Mouse (Mus musculus) MEL (cell line): ENCODE data around the gene Cd200r3. TPM values are rescaled to one million over a fixed set of nuclear protein-coding genes. Genes with fewer than 3 reads are reported as not detected.
A peak's percentile ranks its signal among the peaks of the same experiment; 100 is the strongest.

Experiments used
- DNase-seq: peaks from one replicate; pipeline ENCODE4 v3.0.0; 2011; ENCODE audit warnings: low read depth, low spot score
- H3K27ac ChIP-seq: 2 replicates; pipeline ENCODE4 v1.5.1; 2012; ENCODE audit warnings: low read depth, mild to moderate bottlenecking, control low read depth, low read length, moderate library complexity; ENCODE audit not compliant: control insufficient read depth
- H3K27me3 ChIP-seq, 2 experiments: fragments of 150-350 bp in 1 of 2; sonication (generic) in 1 of 2; 2 replicates each; pipeline ENCODE4 v1.6.1; 2012; ENCODE audit warnings: low read length in 2 of 2, mild to moderate bottlenecking in 2 of 2, improper control_type of control experiment in 1 of 2, moderate library complexity in 1 of 2; ENCODE audit not compliant: insufficient read depth in 2 of 2, control insufficient read depth in 1 of 2
- H3K36me3 ChIP-seq, 2 experiments: 2 replicates each; pipeline ENCODE4 v1.6.1; 2012 to 2014; ENCODE audit warnings: low read length in 2 of 2, improper control_type of control experiment in 1 of 2, inconsistent platforms in 1 of 2, mild to moderate bottlenecking in 1 of 2; ENCODE audit not compliant: insufficient read depth in 2 of 2, control insufficient read depth in 1 of 2
- H3K4me1 ChIP-seq, 2 experiments: fragments of 150-350 bp in 1 of 2; sonication (generic) in 1 of 2; 2 replicates each; pipeline ENCODE4 v1.6.1; 2012; ENCODE audit warnings: low read length in 2 of 2, improper control_type of control experiment in 1 of 2, mild to moderate bottlenecking in 1 of 2; ENCODE audit not compliant: insufficient read depth in 2 of 2, control insufficient read depth in 1 of 2
- H3K4me3 ChIP-seq, 2 experiments: fragments of 150-350 bp in 1 of 2; sonication (generic) in 1 of 2; 2 replicates each; pipeline ENCODE4 v1.5.1; 2012; ENCODE audit warnings: low read depth in 2 of 2, low read length in 2 of 2, mild to moderate bottlenecking in 2 of 2, moderate library complexity in 2 of 2, control low read depth in 1 of 2, improper control_type of control experiment in 1 of 2; ENCODE audit not compliant: control insufficient read depth in 1 of 2, insufficient read depth in 1 of 2
- H3K79me2 ChIP-seq: 2 replicates; pipeline ENCODE4 v1.6.1; 2012; ENCODE audit warnings: mild to moderate bottlenecking, low read length, moderate library complexity; ENCODE audit not compliant: control insufficient read depth, poor library complexity, insufficient read depth
- H3K9ac ChIP-seq: 2 replicates; pipeline ENCODE4 v1.6.1; 2012; ENCODE audit warnings: low read depth, mild to moderate bottlenecking, control low read depth, low read length, moderate library complexity; ENCODE audit not compliant: control insufficient read depth, poor library complexity, severe bottlenecking
- H3K9me3 ChIP-seq: fragments of 150-350 bp; sonication (generic); replicated peaks from 2 replicates; pipeline ENCODE4 v1.6.1; 2012; ENCODE audit warnings: mild to moderate bottlenecking, low read length, improper control_type of control experiment, moderate library complexity; ENCODE audit not compliant: insufficient read depth
- BHLHE40 ChIP-seq: IDR thresholded peaks from 2 replicates; pipeline ENCODE4 v1.6.1; 2012; ENCODE audit warnings: low read depth, mild to moderate bottlenecking, inconsistent platforms, low read length, improper control_type of control experiment, borderline replicate concordance
- CHD1 ChIP-seq: IDR thresholded peaks from 2 replicates; pipeline ENCODE4 v1.6.1; 2012; ENCODE audit warnings: low read depth, mild to moderate bottlenecking, inconsistent platforms, low read length, improper control_type of control experiment
- EP300 ChIP-seq, 2 experiments: IDR thresholded peaks; 2 replicates each; pipeline ENCODE4 v1.6.1; 2011; ENCODE audit warnings: improper control_type of control experiment in 2 of 2, low read length in 2 of 2, low read depth in 1 of 2, mild to moderate bottlenecking in 1 of 2
- GABPA ChIP-seq: IDR thresholded peaks from 2 replicates; pipeline ENCODE4 v1.6.1; 2012; ENCODE audit warnings: low read depth, mild to moderate bottlenecking, inconsistent platforms, low read length, improper control_type of control experiment, moderate library complexity
- GATA1 ChIP-seq: IDR thresholded peaks from 2 replicates; pipeline ENCODE4 v1.6.1; 2011; ENCODE audit warnings: low read depth, low read length, improper control_type of control experiment
- HCFC1 ChIP-seq: IDR thresholded peaks from 2 replicates; pipeline ENCODE4 v1.6.1; 2012; ENCODE audit warnings: low read depth, mild to moderate bottlenecking, inconsistent platforms, low read length, improper control_type of control experiment, moderate library complexity
- JUND ChIP-seq: IDR thresholded peaks from 2 replicates; pipeline ENCODE4 v1.6.1; 2011; ENCODE audit warnings: low read depth, mild to moderate bottlenecking, improper control_type of control experiment, low read length
- MAFK ChIP-seq: IDR thresholded peaks from 2 replicates; pipeline ENCODE4 v1.6.1; 2011; ENCODE audit warnings: low read depth, mild to moderate bottlenecking, low read length, improper control_type of control experiment, borderline replicate concordance
- MAX ChIP-seq: IDR thresholded peaks from 2 replicates; pipeline ENCODE4 v1.6.1; 2011; ENCODE audit warnings: low read length, improper control_type of control experiment
- MAZ ChIP-seq: IDR thresholded peaks from 2 replicates; pipeline ENCODE4 v1.6.1; 2012; ENCODE audit warnings: low read depth, mild to moderate bottlenecking, inconsistent platforms, low read length, improper control_type of control experiment
- MXI1 ChIP-seq: IDR thresholded peaks from 2 replicates; pipeline ENCODE4 v1.6.1; 2011; ENCODE audit warnings: mild to moderate bottlenecking, low read depth, low read length, improper control_type of control experiment
- MYC ChIP-seq: IDR thresholded peaks from 2 replicates; pipeline ENCODE4 v1.6.1; 2011; ENCODE audit warnings: low read depth, mild to moderate bottlenecking, low read length, improper control_type of control experiment, moderate library complexity
- NELFE ChIP-seq: IDR thresholded peaks from 2 replicates; pipeline ENCODE4 v1.6.1; 2011; ENCODE audit warnings: low read depth, low read length, improper control_type of control experiment
- POLR2A ChIP-seq, 2 experiments: IDR thresholded peaks; 2 replicates each; pipeline ENCODE4 v1.6.1; 2011 to 2012; ENCODE audit warnings: low read length in 2 of 2, mild to moderate bottlenecking in 2 of 2, control low read depth in 1 of 2, improper control_type of control experiment in 1 of 2, low read depth in 1 of 2, moderate library complexity in 1 of 2; ENCODE audit not compliant: control insufficient read depth in 1 of 2, insufficient read depth in 1 of 2, poor library complexity in 1 of 2
- POLR2AphosphoS2 ChIP-seq: IDR thresholded peaks from 2 replicates; pipeline ENCODE4 v1.6.1; 2011; ENCODE audit warnings: low read length, improper control_type of control experiment
- RCOR1 ChIP-seq: IDR thresholded peaks from 2 replicates; pipeline ENCODE4 v1.6.1; 2012; ENCODE audit warnings: low read depth, mild to moderate bottlenecking, inconsistent platforms, low read length, improper control_type of control experiment
- SMC3 ChIP-seq: IDR thresholded peaks from 2 replicates; pipeline ENCODE4 v1.6.1; 2011; ENCODE audit warnings: low read depth, low read length, improper control_type of control experiment
- TAL1 ChIP-seq: IDR thresholded peaks from 2 replicates; pipeline ENCODE4 v1.6.1; 2012; ENCODE audit warnings: mild to moderate bottlenecking, inconsistent platforms, low read length, moderate library complexity, mixed read lengths
- TBP ChIP-seq: IDR thresholded peaks from 2 replicates; pipeline ENCODE4 v1.8.0; 2011; ENCODE audit warnings: low read depth, low read length, improper control_type of control experiment
- TCF12 ChIP-seq: IDR thresholded peaks from 2 replicates; pipeline ENCODE4 v1.6.1; 2014; ENCODE audit warnings: low read depth, mild to moderate bottlenecking, inconsistent platforms, low read length, improper control_type of control experiment, moderate library complexity
- USF1 ChIP-seq: IDR thresholded peaks from 2 replicates; pipeline ENCODE4 v1.6.1; 2014; ENCODE audit warnings: low read depth, mild to moderate bottlenecking, inconsistent platforms, low read length, improper control_type of control experiment, moderate library complexity
- USF2 ChIP-seq, 2 experiments: IDR thresholded peaks; 2 replicates each; pipeline ENCODE4 v1.6.1; 2011 to 2012; ENCODE audit warnings: improper control_type of control experiment in 2 of 2, low read length in 2 of 2, borderline replicate concordance in 1 of 2, inconsistent platforms in 1 of 2, low read depth in 1 of 2, mild to moderate bottlenecking in 1 of 2; ENCODE audit not compliant: insufficient read depth in 1 of 2
- ZC3H11A ChIP-seq: IDR thresholded peaks from 2 replicates; pipeline ENCODE4 v1.6.1; 2012; ENCODE audit warnings: low read depth, mild to moderate bottlenecking, inconsistent platforms, low read length, improper control_type of control experiment
- ZKSCAN1 ChIP-seq: IDR thresholded peaks from 2 replicates; pipeline ENCODE4 v1.6.1; 2012; ENCODE audit warnings: low read depth, mild to moderate bottlenecking, inconsistent platforms, low read length, improper control_type of control experiment, moderate library complexity
- ZNF384 ChIP-seq: IDR thresholded peaks from 2 replicates; pipeline ENCODE4 v1.6.1; 2012; ENCODE audit warnings: low read depth, mild to moderate bottlenecking, inconsistent platforms, low read length, improper control_type of control experiment
- polyA plus RNA-seq, 2 experiments: library from polyadenylated mRNA; stranded (reverse) in 1 of 2; unstranded in 1 of 2; fragments of >175 nt in 1 of 2; fragments of >200 nt in 1 of 2; gene quantifications; 2 replicates each; pipeline versions ENCODE4 v1.2.1 to v1.2.4; 2012; ENCODE audit warnings: low replicate concordance in 2 of 2, low read depth in 1 of 2; ENCODE audit not compliant: insufficient read length in 2 of 2, insufficient read depth in 1 of 2, missing spikeins in 1 of 2
- total RNA-seq: library from RNA; depleted of rRNA; stranded (reverse); fragments of 300-350 nt; gene quantifications from 2 replicates; pipeline ENCODE4 v1.2.3, GENCODE M21; 2012

Gene Cd200r3
- total and polyA plus RNA-seq, 3 experiments = 0.46 TPM; not detected in 1

- peak overlapping the region; percentile 72 for H3K27ac ChIP-seq
- peaks cover 0 to 48% of the 10 kb centered on the region in 2 experiments; a peak in 2 of 4 replicates for H3K36me3 ChIP-seq
- H3K4me1 ChIP-seq = peaks cover 21 to 35% of the 10 kb centered on the region in 2 experiments
- H3K9ac ChIP-seq = peak overlapping the region; percentile 23; the same call in 1 of the 2 replicates
- TF ChIP-seq POLR2A (IDR thresholded peaks at IDR 0.05; ENCODE audit: control insufficient read depth in 1 of 2, insufficient read depth in 1 of 2, low read depth in 1 of 2, low read length in 2 of 2, poor library complexity in 1 of 2) = no peak
- TF ChIP-seq MXI1 = no peak
- TF ChIP-seq EP300 (IDR thresholded peaks at IDR 0.05; ENCODE audit: low read depth in 1 of 2, low read length in 2 of 2) = peak; percentile 25 to 76; a peak in 3 of 4 replicates
- TF ChIP-seq ZNF384 = no peak
- TF ChIP-seq ZC3H11A = no peak
- no peak for TF ChIP-seq JUND
- no peak for TF ChIP-seq GABPA
- no peak for TF ChIP-seq ZKSCAN1
- TF ChIP-seq MAX = no peak
- no peak for TF ChIP-seq HCFC1
- TF ChIP-seq TBP = no peak
- no peak for TF ChIP-seq CHD1
- no peak for TF ChIP-seq MAFK
- no peak for TF ChIP-seq USF1
- TF ChIP-seq TAL1 = 0 out of 2 replicates have a peak, but pooled peaks have one; percentile 11
- peak; percentile 38; the same call in 1 of the 2 replicates for TF ChIP-seq MYC
- peak; percentile 55; the same call in 1 of the 2 replicates for TF ChIP-seq RCOR1
- no peak for TF ChIP-seq USF2 (IDR thresholded peaks at IDR 0.05; ENCODE audit: borderline replicate concordance in 1 of 2, insufficient read depth in 1 of 2, low read depth in 1 of 2, low read length in 2 of 2)
- no peak for TF ChIP-seq MAZ
- peak; percentile 78 for TF ChIP-seq GATA1
- no peak for TF ChIP-seq BHLHE40
- TF ChIP-seq SMC3 = no peak
- TF ChIP-seq NELFE = no peak
- TF ChIP-seq POLR2AphosphoS2 = no peak
- TF ChIP-seq TCF12 = 0 out of 2 replicates have a peak, but pooled peaks have one; percentile 32
- DNase-seq = peak; percentile 76
- no peaks in the 10 kb centered on the region for H3K9me3 ChIP-seq
- H3K4me3 ChIP-seq = no peak overlapping the region
- no peaks in the 10 kb centered on the region for H3K27me3 ChIP-seq
- no peaks in the 10 kb centered on the region for H3K79me2 ChIP-seq
These were observed 78.0 kb downstream of the Cd200r3 start for GRCm38 (mm10) chr16:45021443-45021842.
